In the genomic region with DNA sequence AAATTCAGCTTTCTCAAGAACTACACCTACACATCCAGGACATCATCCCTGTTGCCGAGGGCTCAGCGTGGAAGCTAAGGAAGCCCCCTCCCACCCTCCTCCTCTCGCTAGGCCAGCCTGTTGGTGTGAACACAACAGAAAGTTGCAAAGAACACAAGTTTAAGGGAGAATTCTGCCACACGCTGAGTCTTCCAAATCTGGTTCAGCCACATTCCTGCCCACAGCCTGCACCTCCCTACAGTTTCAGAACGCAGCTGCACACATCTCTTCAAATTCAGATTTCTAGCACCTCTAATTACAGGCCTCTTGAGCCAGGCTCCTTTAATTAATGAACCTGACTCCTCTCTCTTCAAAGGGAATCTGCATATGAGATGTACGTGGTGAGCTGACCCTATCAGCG, we compare ENCODE assay signal across 15 mouse cellular contexts. TPM values are rescaled to one million over a fixed set of nuclear protein-coding genes. Genes with fewer than 3 reads are reported as not detected.
DNase-seq lines count a peak whose midpoint lies in the region; ATAC-seq and TF ChIP-seq lines count a peak whose summit lies in the region.
"Had no signal": no experiment of that assay in that cellular context is flagged by ENCODE, and none has a peak within 500 bp of the region (broad histone marks: within the 10 kb centered on the region; RNA-seq: fewer than 3 reads in every experiment).

No protein-coding gene starts in this region.

- peak overlapping the region; percentile 6; the same call in 1 of the 2 replicates for H3K4me2 ChIP-seq in limb, embryonic 12.5 days
- H3K4me2 ChIP-seq: liver, embryonic 15.5 days had no signal

- TF ChIP-seq CTCF in kidney, adult 2 months (conservative IDR thresholded peaks at IDR 0.05; ENCODE audit: insufficient read depth, insufficient read length, low read depth, low read length) = no peak

- 0 out of 2 replicates have a peak overlapping the region, but pooled peaks have one; percentile 14 for H3K9ac ChIP-seq in ES-E14 (ENCODE audit: insufficient read depth, low read depth, low read length, poor library complexity, severe bottlenecking)
- H3K9ac ChIP-seq in limb, embryonic 12.5 days (replicated peaks) = peak overlapping the region; percentile 40; the same call in 1 of the 2 replicates
- H3K9ac ChIP-seq: liver, embryonic 15.5 days had no signal

- H3K36me3 ChIP-seq in kidney, adult 2 months (ENCODE audit: control insufficient read depth, insufficient read depth, low read length) = no peaks in the 10 kb centered on the region
- H3K36me3 ChIP-seq in ES-E14 (ENCODE audit: control insufficient read depth, insufficient read depth, low read length, poor library complexity, severe bottlenecking) = no peaks in the 10 kb centered on the region
- H3K36me3 ChIP-seq in limb, embryonic 12.5 days = no peaks in the 10 kb centered on the region
- H3K36me3 ChIP-seq: liver, embryonic 15.5 days had no signal

- H3K9me3 ChIP-seq in ES-E14 (ENCODE audit: control insufficient read depth, insufficient read depth, low read depth, low read length) = no peaks in the 10 kb centered on the region
- no peaks in the 10 kb centered on the region for H3K9me3 ChIP-seq in limb, embryonic 12.5 days
- H3K9me3 ChIP-seq: liver, embryonic 15.5 days had no signal

- no peak for DNase-seq in frontal cortex, adult 2 months (ENCODE audit: extremely low spot score in 1 of 2, low spot score in 1 of 2)
- DNase-seq in kidney, adult 2 months = peak; percentile 27
- no peak for DNase-seq in kidney, adult 18-20 months
- DNase-seq in ES-E14 (ENCODE audit: low read depth, low spot score) = no peak
- DNase-seq in testis, postnatal 14 days (ENCODE audit: low spot score) = no peak
- no peak for DNase-seq in embryo, embryonic 11 days
- DNase-seq: adrenal gland, adult 2 months; B cell, adult 2 months; cerebellum, postnatal 25 days; gastrocnemius, postnatal 14 days; thymus, postnatal 25 days had no signal

- in situ Hi-C loops in ES-E14 (cut with MboI; ENCODE audit: low sequenced_read_pairs in 2 of 2, unreplicated experiment in 2 of 2) = no loop called here

- no peak for TF ChIP-seq POLR2A in kidney, adult 2 months (IDR thresholded peaks at IDR 0.05; ENCODE audit: low read depth, low read length)

- no peaks in the 10 kb centered on the region; the same call in 1 of the 2 replicates for H3K4me1 ChIP-seq in kidney, adult 2 months (ENCODE audit: control insufficient read depth, insufficient read depth, low read length)
- H3K4me1 ChIP-seq in ES-E14 (ENCODE audit: control insufficient read depth in 2 of 2, insufficient read depth in 2 of 2, low read length in 2 of 2, poor library complexity in 1 of 2) = peaks cover 8 to 36% of the 10 kb centered on the region in 2 experiments; a peak in 3 of 4 replicates
- peaks cover 81% of the 10 kb centered on the region for H3K4me1 ChIP-seq in limb, embryonic 12.5 days (replicated peaks)

- no peak overlapping the region for H3K27ac ChIP-seq in kidney, adult 2 months (ENCODE audit: insufficient read depth, low read depth, low read length)
- H3K27ac ChIP-seq in ES-E14 (ENCODE audit: insufficient read depth, low read depth, low read length, poor library complexity, severe bottlenecking) = peak overlapping the region; percentile 56
- H3K27ac ChIP-seq in limb, embryonic 12.5 days = peak overlapping the region; percentile 45; the same call in 1 of the 2 replicates
- H3K27ac ChIP-seq: liver, embryonic 15.5 days had no signal

- H3K4me3 ChIP-seq in kidney, adult 2 months (ENCODE audit: insufficient read depth, low read depth, low read length) = no peak overlapping the region
- no peak overlapping the region; a peak in 1 of 4 replicates for H3K4me3 ChIP-seq in ES-E14 (ENCODE audit: insufficient read depth in 1 of 2, low read depth in 1 of 2, low read length in 2 of 2, poor library complexity in 1 of 2, severe bottlenecking in 1 of 2)
- no peak overlapping the region for H3K4me3 ChIP-seq in limb, embryonic 12.5 days (replicated peaks)
- H3K4me3 ChIP-seq: liver, embryonic 15.5 days; myocyte had no signal

- peak; percentile 62; the same call in 1 of the 2 replicates for ATAC-seq in frontal cortex, adult (ENCODE audit: low TSS enrichment)
- no peak for ATAC-seq in limb, embryonic 12.5 days (ENCODE audit: insufficient number of reproducible peaks, insufficient read depth, low FRiP score, low TSS enrichment, low read depth)

- no peaks in the 10 kb centered on the region for H3K27me3 ChIP-seq in kidney, adult 2 months (replicated peaks; ENCODE audit: control insufficient read depth, insufficient read depth, low read length)
- H3K27me3 ChIP-seq in limb, embryonic 12.5 days = peaks cover 2% of the 10 kb centered on the region
- H3K27me3 ChIP-seq: liver, embryonic 15.5 days had no signal

- 69% methylated on average over 7 of the region's 7 CpGs for WGBS in kidney, adult 2 months
- 42% methylated on average over 7 of the region's 7 CpGs for WGBS in limb, embryonic 12.5 days

TF ChIP-seq in ES-E14, 5 proteins besides CTCF, POLR2A, EP300 and RAD21:
- TF ChIP-seq HCFC1 (IDR thresholded peaks at IDR 0.05; ENCODE audit: borderline replicate concordance, insufficient read depth, low read length) (no peak), MAFK (IDR thresholded peaks at IDR 0.05; ENCODE audit: insufficient read depth, low read depth, low read length) (no peak), CHD2 (IDR thresholded peaks at IDR 0.05; ENCODE audit: low read depth, low read length) (no peak), ZC3H11A (IDR thresholded peaks at IDR 0.05; ENCODE audit: borderline replicate concordance, low read depth, low read length) (no peak), ZNF384 (IDR thresholded peaks at IDR 0.05; ENCODE audit: low read depth, low read length) (no peak)

RNA-seq across cellular contexts. Expression of a gene that starts 41.4 kb away (rescaled TPM):
- polyA plus RNA-seq in frontal cortex, adult 2 months (2012; rRNA removed) = 42.5 and 44.3 TPM in 2 replicates
- polyA plus RNA-seq in kidney, adult 2 months (2012; rRNA removed) = 49.3 and 55.0 TPM in 2 replicates
- total RNA-seq in ES-E14 (2012; rRNA removed) = 80.3 and 126 TPM in 2 replicates
- 55.2 and 55.9 TPM in 2 replicates for polyA plus RNA-seq in limb, embryonic 12.5 days (2016; fragmentation: Nextera tagmentation; extraction: Ambion mirVana)

RNA-seq across cellular contexts. Expression of a gene that starts 45.6 kb away (rescaled TPM):
- 47.6 and 49.2 TPM in 2 replicates for polyA plus RNA-seq in frontal cortex, adult 2 months (2012; rRNA removed)
- 20.1 and 20.8 TPM in 2 replicates for polyA plus RNA-seq in kidney, adult 2 months (2012; rRNA removed)
- total RNA-seq in ES-E14 (2012; rRNA removed) = 10.3 and 15.2 TPM in 2 replicates
- 29.8 and 30.6 TPM in 2 replicates for polyA plus RNA-seq in limb, embryonic 12.5 days (2016; fragmentation: Nextera tagmentation; extraction: Ambion mirVana)
